Mouse (Mus musculus): Measurements from ENCODE around the gene Ccr8. TPM values are rescaled to one million over a fixed set of nuclear protein-coding genes. Genes with fewer than 3 reads are reported as not detected.

Ccr8 gene
- polyA plus RNA-seq, 1 experiment, result not detected

GRCm38 (mm10) chr9:120132980-120133754 is 41.3 kb downstream of the Ccr8 start:
- DNase-seq (ENCODE audit: low spot score), result no peak

- no peak for DNase-seq (ENCODE audit: low spot score)
These were observed 42.0 kb downstream of the Ccr8 start for GRCm38 (mm10) chr9:120133755-120134475.

GRCm38 (mm10) chr9:120134529-120135160 is 42.7 kb downstream of the Ccr8 start:
- DNase-seq (ENCODE audit: low spot score), result no peak

GRCm38 (mm10) chr9:120135454-120135853 is 43.5 kb downstream of the Ccr8 start:
- no peak for DNase-seq (ENCODE audit: low spot score)

- peak; percentile 64 for DNase-seq (ENCODE audit: low spot score)
These were observed 48.7 kb downstream of the Ccr8 start for GRCm38 (mm10) chr9:120140652-120141051.

GRCm38 (mm10) chr9:120144474-120144873 is 52.6 kb downstream of the Ccr8 start:
- DNase-seq (ENCODE audit: low spot score), result no peak

Other genes with a start within 250 kb of the Ccr8 start
- 42.2 and 42.5 TPM in 2 replicates for gene Wdr48, start 197.2 kb upstream of the Ccr8 start, polyA plus RNA-seq (2012; rRNA removed)
- gene Gorasp1, start 154.5 kb upstream of the Ccr8 start, polyA plus RNA-seq (2012; rRNA removed), result 27.6 and 30.6 TPM in 2 replicates
- gene Ttc21a, start 154.5 kb upstream of the Ccr8 start, polyA plus RNA-seq (2012; rRNA removed), result 1.2 and 1.4 TPM in 2 replicates
- gene Csrnp1, start 107.5 kb upstream of the Ccr8 start, polyA plus RNA-seq (2012; rRNA removed), result 15.6 and 26.4 TPM in 2 replicates
- 0.11 and 0.22 TPM in 2 replicates for gene Xirp1, start 68.5 kb upstream of the Ccr8 start, polyA plus RNA-seq (2012; rRNA removed)
- gene Cx3cr1, start 22.2 kb upstream of the Ccr8 start, polyA plus RNA-seq (2012; rRNA removed), result 2.9 and 3.1 TPM in 2 replicates
- gene Slc25a38, start 18.3 kb downstream of the Ccr8 start, polyA plus RNA-seq (2012; rRNA removed), result 23.8 and 25.0 TPM in 2 replicates
- 1,805 and 1,865 TPM in 2 replicates for gene Rpsa, start 35.6 kb downstream of the Ccr8 start, polyA plus RNA-seq (2012; rRNA removed)
- gene Mobp, start 57.6 kb downstream of the Ccr8 start, polyA plus RNA-seq (2012; rRNA removed), result 0.85 and 1.2 TPM in 2 replicates
- gene Myrip, start 209.4 kb downstream of the Ccr8 start, polyA plus RNA-seq (2012; rRNA removed), result 2.0 and 3.6 TPM in 2 replicates

Data from urinary bladder, adult 2 months (tissue).